Mouse (Mus musculus) embryonic fibroblast, embryonic 13.5 days (primary cell): ENCODE data around the gene Sec16a.

ENCODE experiments used
- CTCF ChIP-seq: IDR thresholded peaks from 2 replicates; pipeline ENCODE4 v1.5.1; 2011; ENCODE audit warnings: mild to moderate bottlenecking, control low read depth, low read length, moderate library complexity, borderline replicate concordance; ENCODE audit not compliant: insufficient read depth
- POLR2A ChIP-seq: IDR thresholded peaks from 2 replicates; pipeline ENCODE4 v1.6.1; 2011; ENCODE audit warnings: low read depth, mild to moderate bottlenecking, control low read depth, low read length, moderate library complexity

GRCm38 (mm10) chr2:26482824-26483223 lies 37.8 kb upstream of the Sec16a start:
- TF ChIP-seq POLR2A (no peak), CTCF (no peak)
